Mouse (Mus musculus): ENCODE data around the gene Prom1. TPM values are rescaled to one million over a fixed set of nuclear protein-coding genes. Genes with fewer than 3 reads are reported as not detected.

Prom1 gene
- polyA plus RNA-seq, 1 experiment from 2014 or later = 90.6 TPM

DNA sequence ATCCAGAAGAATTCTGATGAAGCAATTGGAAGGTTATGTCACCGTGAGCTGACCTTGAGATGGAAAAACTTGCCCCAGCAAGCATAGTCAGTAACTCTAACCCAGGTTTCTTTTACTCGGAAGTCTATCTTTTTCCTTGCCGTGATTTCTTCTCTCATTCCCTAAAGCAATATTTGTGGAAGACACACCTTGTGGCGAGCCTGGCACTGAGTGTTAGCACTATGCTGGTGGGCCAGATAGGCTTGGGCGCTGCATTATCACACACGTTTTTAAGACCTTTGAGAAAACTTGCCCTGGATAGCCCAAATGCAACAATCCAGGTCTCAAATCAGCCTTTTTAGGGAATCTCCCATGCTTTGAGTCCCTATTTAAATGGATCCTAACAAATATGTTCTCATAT, 127.7 kb downstream of the Prom1 start:
- ATAC-seq (ENCODE audit: low FRiP score, low TSS enrichment) = no peak
- no peak overlapping the region for H3K4me2 ChIP-seq (replicated peaks; ENCODE audit: low read depth, low read length)
- H3K9ac ChIP-seq (ENCODE audit: low read depth, low read length) = no peak overlapping the region
- H3K27me3 ChIP-seq (ENCODE audit: control insufficient read depth, insufficient read depth, low read length) = no peaks in the 10 kb centered on the region
- no peak overlapping the region for H3K27ac ChIP-seq (ENCODE audit: low read depth, low read length)
- H3K36me3 ChIP-seq (ENCODE audit: control insufficient read depth, insufficient read depth, low read length) = no peaks in the 10 kb centered on the region
- H3K4me3 ChIP-seq (ENCODE audit: low read length) = no peak overlapping the region
- 87% methylated on average over 6 of the region's 6 CpGs for WGBS
- peaks cover 3% of the 10 kb centered on the region; the same call in 1 of the 2 replicates for H3K4me1 ChIP-seq (ENCODE audit: control insufficient read depth, insufficient read depth, low read length)
- no peaks in the 10 kb centered on the region for H3K9me3 ChIP-seq (ENCODE audit: control insufficient read depth, low read length)

DNA sequence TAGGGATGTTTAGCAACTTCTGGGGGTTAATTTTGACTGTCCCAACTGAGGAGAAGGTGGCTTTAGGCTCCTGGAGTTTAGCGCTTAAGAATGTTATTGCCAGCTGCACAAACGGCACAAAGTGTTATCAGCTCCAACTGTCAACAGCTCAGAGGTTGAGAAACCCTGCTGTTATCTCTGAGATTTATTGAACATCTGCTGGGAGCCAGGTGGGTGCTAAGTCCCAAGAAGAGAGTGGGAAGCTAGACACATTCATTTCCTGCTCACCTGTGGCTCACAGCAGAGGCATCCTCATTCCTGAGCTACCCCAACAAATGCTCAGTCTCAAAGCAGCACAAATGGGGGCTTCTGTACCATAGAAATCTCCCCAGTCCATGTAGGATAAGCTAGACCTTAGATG, 130.7 kb downstream of the Prom1 start:
- H3K4me2 ChIP-seq (replicated peaks; ENCODE audit: low read depth, low read length) = no peak overlapping the region
- H3K27ac ChIP-seq (ENCODE audit: low read depth, low read length) = no peak overlapping the region
- H3K36me3 ChIP-seq (ENCODE audit: control insufficient read depth, insufficient read depth, low read length) = no peaks in the 10 kb centered on the region
- no peak overlapping the region for H3K9ac ChIP-seq (ENCODE audit: low read depth, low read length)
- H3K27me3 ChIP-seq (ENCODE audit: control insufficient read depth, insufficient read depth, low read length) = no peaks in the 10 kb centered on the region
- H3K4me3 ChIP-seq (ENCODE audit: low read length) = no peak overlapping the region
- WGBS = 58% methylated on average over 2 of the region's 2 CpGs
- no peaks in the 10 kb centered on the region for H3K4me1 ChIP-seq (ENCODE audit: control insufficient read depth, insufficient read depth, low read length)
- no peaks in the 10 kb centered on the region for H3K9me3 ChIP-seq (ENCODE audit: control insufficient read depth, low read length)
- ATAC-seq (ENCODE audit: low FRiP score, low TSS enrichment) = no peak

DNA sequence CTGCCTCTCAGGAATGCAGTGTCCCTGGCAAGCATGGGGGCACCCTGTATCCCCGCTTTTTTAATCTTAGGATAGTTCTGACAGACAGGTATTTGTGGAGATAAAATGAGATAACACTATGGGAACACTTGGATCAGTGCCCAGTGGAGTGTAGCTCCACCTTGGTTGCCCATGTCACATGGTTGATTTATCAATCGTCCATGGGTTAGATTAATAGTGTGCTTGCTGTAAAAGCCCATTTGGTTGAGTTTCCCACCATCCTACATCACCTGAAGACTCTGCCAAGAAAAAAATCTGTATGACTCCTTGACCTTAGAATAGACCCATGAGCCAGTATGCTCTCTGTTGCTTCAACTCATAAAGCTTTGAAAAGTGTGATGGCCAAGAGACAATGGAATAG, 131.3 kb downstream of the Prom1 start:
- H3K27ac ChIP-seq (ENCODE audit: low read depth, low read length) = no peak overlapping the region
- no peaks in the 10 kb centered on the region for H3K27me3 ChIP-seq (ENCODE audit: control insufficient read depth, insufficient read depth, low read length)
- no peaks in the 10 kb centered on the region for H3K9me3 ChIP-seq (ENCODE audit: control insufficient read depth, low read length)
- WGBS = 80% methylated on average over 2 of the region's 2 CpGs
- no peaks in the 10 kb centered on the region for H3K36me3 ChIP-seq (ENCODE audit: control insufficient read depth, insufficient read depth, low read length)
- ATAC-seq (ENCODE audit: low FRiP score, low TSS enrichment) = no peak
- no peak overlapping the region for H3K9ac ChIP-seq (ENCODE audit: low read depth, low read length)
- H3K4me1 ChIP-seq (ENCODE audit: control insufficient read depth, insufficient read depth, low read length) = no peaks in the 10 kb centered on the region
- H3K4me2 ChIP-seq (replicated peaks; ENCODE audit: low read depth, low read length) = no peak overlapping the region
- H3K4me3 ChIP-seq (ENCODE audit: low read length) = no peak overlapping the region

DNA sequence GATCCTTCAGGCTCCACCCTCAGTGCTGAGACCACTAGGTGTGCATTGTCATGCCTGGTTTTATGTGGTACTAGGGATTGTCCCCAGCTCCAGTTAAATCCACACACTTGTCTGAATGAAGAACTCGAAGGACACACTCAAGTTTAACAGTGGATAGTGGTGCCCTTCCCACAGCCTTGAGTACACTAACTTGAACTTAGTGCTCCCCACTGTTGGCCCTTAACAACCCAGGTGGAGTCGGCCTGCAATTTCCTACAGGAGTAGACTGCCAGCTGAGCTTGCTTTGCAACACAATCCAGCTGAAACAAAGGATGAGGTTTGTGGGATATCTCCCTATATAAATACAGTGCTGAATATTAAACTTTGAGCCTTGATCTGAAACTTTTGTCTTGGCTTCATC, 133.2 kb downstream of the Prom1 start:
- H3K9ac ChIP-seq (ENCODE audit: low read depth, low read length) = no peak overlapping the region
- H3K4me3 ChIP-seq (ENCODE audit: low read length) = no peak overlapping the region
- no peak for ATAC-seq (ENCODE audit: low FRiP score, low TSS enrichment)
- H3K27me3 ChIP-seq (ENCODE audit: control insufficient read depth, insufficient read depth, low read length) = no peaks in the 10 kb centered on the region
- H3K27ac ChIP-seq (ENCODE audit: low read depth, low read length) = no peak overlapping the region
- H3K36me3 ChIP-seq (ENCODE audit: control insufficient read depth, insufficient read depth, low read length) = no peaks in the 10 kb centered on the region
- no peaks in the 10 kb centered on the region for H3K4me1 ChIP-seq (ENCODE audit: control insufficient read depth, insufficient read depth, low read length)
- H3K4me2 ChIP-seq (replicated peaks; ENCODE audit: low read depth, low read length) = no peak overlapping the region
- WGBS = 50% methylated on average over 2 of the region's 2 CpGs
- no peaks in the 10 kb centered on the region for H3K9me3 ChIP-seq (ENCODE audit: control insufficient read depth, low read length)

DNA sequence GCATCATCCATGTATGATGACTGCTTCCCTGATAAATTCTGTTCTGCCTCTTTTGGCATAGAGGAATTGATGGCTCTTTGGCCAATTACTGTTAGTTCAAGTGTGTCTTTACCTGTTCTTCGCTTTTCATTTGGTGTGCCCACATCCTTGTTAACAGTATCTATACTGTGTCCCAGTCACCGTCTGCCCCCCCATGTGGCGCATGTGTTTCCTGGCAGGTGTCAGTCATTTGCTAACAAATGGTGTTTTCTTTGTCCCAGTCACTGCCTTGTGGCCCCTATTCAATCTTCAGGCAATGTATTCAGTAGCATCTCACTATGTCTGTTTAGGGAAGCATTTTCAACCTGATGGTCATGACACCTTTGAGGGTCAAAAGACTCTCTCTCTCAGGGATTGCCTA, 140.8 kb downstream of the Prom1 start:
- ATAC-seq (ENCODE audit: low FRiP score, low TSS enrichment) = no peak

DNA sequence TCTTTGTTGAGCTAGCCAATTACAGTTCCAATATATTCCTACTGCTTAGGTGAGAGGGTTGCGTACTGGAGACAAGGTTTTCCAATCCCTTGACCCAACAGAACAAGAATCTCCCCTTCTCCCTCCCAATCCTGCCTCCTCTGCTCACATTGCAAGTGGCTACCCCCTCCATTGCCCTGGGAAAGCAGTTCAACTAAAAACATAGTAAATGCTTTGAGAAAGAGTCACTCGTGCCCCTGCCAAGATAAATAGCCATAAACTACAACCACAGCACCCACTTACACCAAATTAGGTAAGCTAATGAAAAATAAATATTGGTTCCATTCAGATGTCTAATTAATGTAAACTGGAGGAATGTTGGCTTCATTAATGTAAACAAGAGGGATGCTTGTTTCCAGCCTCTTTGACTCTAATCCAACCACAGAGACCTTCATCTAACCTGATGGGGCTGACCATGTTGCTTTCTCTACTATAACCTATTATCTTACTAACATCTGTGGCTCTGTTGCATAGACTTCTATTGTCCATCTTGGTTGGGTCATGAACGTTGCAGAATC, 141.9 kb downstream of the Prom1 start:
- H3K9ac ChIP-seq (ENCODE audit: low read depth, low read length) = no peak overlapping the region
- no peak overlapping the region for H3K4me3 ChIP-seq (ENCODE audit: low read length)
- H3K4me1 ChIP-seq (ENCODE audit: control insufficient read depth, insufficient read depth, low read length) = no peaks in the 10 kb centered on the region
- H3K27ac ChIP-seq (ENCODE audit: low read depth, low read length) = no peak overlapping the region
- 74% methylated on average over 3 of the region's 3 CpGs for WGBS
- no peak for ATAC-seq (ENCODE audit: low FRiP score, low TSS enrichment)
- no peaks in the 10 kb centered on the region for H3K36me3 ChIP-seq (ENCODE audit: control insufficient read depth, insufficient read depth, low read length)
- H3K4me2 ChIP-seq (replicated peaks; ENCODE audit: low read depth, low read length) = no peak overlapping the region
- H3K9me3 ChIP-seq (ENCODE audit: control insufficient read depth, low read length) = no peaks in the 10 kb centered on the region
- no peaks in the 10 kb centered on the region for H3K27me3 ChIP-seq (ENCODE audit: control insufficient read depth, insufficient read depth, low read length)

More for the DNA sequence above, 140.8 kb downstream of the Prom1 start:
- no peak overlapping the region for H3K4me3 ChIP-seq (ENCODE audit: low read length)
- H3K9me3 ChIP-seq (ENCODE audit: control insufficient read depth, low read length) = no peaks in the 10 kb centered on the region
- 93% methylated on average over 3 of the region's 3 CpGs for WGBS
- no peaks in the 10 kb centered on the region for H3K36me3 ChIP-seq (ENCODE audit: control insufficient read depth, insufficient read depth, low read length)
- no peak overlapping the region for H3K4me2 ChIP-seq (replicated peaks; ENCODE audit: low read depth, low read length)
- no peaks in the 10 kb centered on the region for H3K27me3 ChIP-seq (ENCODE audit: control insufficient read depth, insufficient read depth, low read length)
- H3K27ac ChIP-seq (ENCODE audit: low read depth, low read length) = no peak overlapping the region
- H3K4me1 ChIP-seq (ENCODE audit: control insufficient read depth, insufficient read depth, low read length) = no peaks in the 10 kb centered on the region
- H3K9ac ChIP-seq (ENCODE audit: low read depth, low read length) = no peak overlapping the region

DNA sequence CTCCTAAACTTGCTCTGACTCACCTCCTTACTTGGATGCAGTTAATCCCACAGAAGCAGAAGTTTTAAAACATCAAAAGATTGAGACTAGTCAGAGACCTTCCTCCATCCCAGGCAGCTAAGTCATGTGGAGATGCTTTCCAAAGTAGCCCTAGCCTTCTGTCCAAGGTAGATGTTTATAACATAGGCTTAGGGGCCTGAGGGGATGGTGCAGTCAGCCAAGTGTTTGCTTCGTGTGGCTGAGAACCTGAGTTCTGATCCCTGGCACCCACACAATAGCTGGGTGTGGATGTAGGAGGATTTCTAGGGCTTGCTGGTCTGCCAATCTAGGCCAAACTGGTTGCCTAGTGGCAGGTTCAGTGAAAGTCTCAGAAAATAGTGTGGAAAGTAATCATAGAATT, 148.6 kb downstream of the Prom1 start:
- WGBS = 65% methylated on average over 1 of the region's 1 CpGs
- Histone ChIP-seq H3K27ac (ENCODE audit: low read depth, low read length) (no peak overlapping the region), H3K4me2 (replicated peaks; ENCODE audit: low read depth, low read length) (no peak overlapping the region), H3K4me3 (ENCODE audit: low read length) (no peak overlapping the region), H3K27me3 (ENCODE audit: control insufficient read depth, insufficient read depth, low read length) (no peaks in the 10 kb centered on the region), H3K4me1 (ENCODE audit: control insufficient read depth, insufficient read depth, low read length) (no peaks in the 10 kb centered on the region), H3K9me3 (ENCODE audit: control insufficient read depth, low read length) (no peaks in the 10 kb centered on the region), H3K36me3 (ENCODE audit: control insufficient read depth, insufficient read depth, low read length) (no peaks in the 10 kb centered on the region), H3K9ac (ENCODE audit: low read depth, low read length) (no peak overlapping the region)
- no peak for ATAC-seq (ENCODE audit: low FRiP score, low TSS enrichment)

DNA sequence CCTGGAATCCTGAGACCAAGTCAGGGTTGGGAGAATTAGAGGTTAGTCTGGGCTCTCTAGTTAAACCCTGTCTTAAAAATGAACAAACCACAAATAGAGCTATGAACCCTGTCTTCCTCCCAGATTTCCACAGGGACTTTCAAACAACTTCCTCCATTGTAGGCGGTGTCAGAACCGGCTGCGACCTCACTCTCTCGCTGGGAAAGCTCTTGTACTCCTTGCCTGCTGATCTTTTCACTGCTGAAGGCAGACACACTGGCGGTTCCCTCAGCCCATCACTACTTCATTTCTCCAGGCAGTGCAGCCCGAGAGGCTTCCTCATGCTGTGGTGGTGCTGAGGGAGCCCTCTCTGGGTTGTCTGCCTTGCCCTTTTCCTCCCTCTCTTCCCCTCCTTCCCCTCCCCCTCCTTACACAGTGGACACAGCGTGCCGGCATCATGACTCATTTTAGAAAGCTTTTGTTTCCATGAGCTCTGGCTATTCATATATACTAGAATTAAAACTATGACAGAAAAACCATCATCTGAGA, 153.0 kb downstream of the Prom1 start:
- ATAC-seq (ENCODE audit: low FRiP score, low TSS enrichment) = peak; percentile 40; the same call in 1 of the 2 replicates
- H3K9ac ChIP-seq (ENCODE audit: low read depth, low read length) = peak overlapping the region; percentile 5; the same call in 1 of the 2 replicates
- H3K4me2 ChIP-seq (replicated peaks; ENCODE audit: low read depth, low read length) = peak overlapping the region; percentile 48
- no peaks in the 10 kb centered on the region for H3K9me3 ChIP-seq (ENCODE audit: control insufficient read depth, low read length)
- H3K27ac ChIP-seq (ENCODE audit: low read depth, low read length) = peak overlapping the region; percentile 67
- no peaks in the 10 kb centered on the region for H3K27me3 ChIP-seq (ENCODE audit: control insufficient read depth, insufficient read depth, low read length)
- 0 out of 2 replicates have a peak, but pooled peaks cover 5% of the 10 kb centered on the region for H3K4me1 ChIP-seq (ENCODE audit: control insufficient read depth, insufficient read depth, low read length)
- H3K4me3 ChIP-seq (ENCODE audit: low read length) = peak overlapping the region; percentile 30; the same call in 1 of the 2 replicates
- H3K36me3 ChIP-seq (ENCODE audit: control insufficient read depth, insufficient read depth, low read length) = no peaks in the 10 kb centered on the region
- WGBS = 2% methylated on average over 8 of the region's 8 CpGs

DNA sequence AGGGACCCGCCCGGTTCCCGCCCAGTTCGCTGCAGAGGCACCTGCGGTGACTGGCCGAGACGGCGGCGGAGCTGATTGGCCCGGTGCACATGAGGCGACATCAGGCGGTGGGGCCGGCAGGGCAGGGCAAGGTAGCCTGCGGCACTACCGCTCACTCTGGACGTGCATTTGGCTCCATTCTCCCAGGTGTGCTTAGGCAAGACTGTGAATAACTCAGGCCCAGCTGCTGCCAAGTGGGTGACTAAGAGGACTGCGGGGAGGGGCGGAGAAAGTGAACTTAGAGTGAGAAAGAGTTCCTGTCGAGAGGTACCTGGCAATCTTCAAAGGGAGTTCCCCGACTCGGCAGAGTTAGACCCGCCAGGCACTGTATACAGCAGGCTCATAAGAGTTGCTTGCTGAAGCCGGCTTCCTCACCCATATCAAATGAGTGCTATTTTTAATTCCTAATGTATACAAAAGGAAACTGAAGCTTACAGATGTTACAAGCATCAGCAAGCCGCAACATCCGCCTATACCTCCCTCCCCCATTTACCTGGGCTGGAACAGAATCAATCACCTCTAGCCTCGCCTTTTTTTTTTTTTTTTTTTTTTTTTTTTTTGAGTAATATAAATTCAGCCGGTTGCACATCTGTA, 153.6 kb downstream of the Prom1 start:
- Histone ChIP-seq H3K27me3 (ENCODE audit: control insufficient read depth, insufficient read depth, low read length) (no peaks in the 10 kb centered on the region), H3K4me1 (ENCODE audit: control insufficient read depth, insufficient read depth, low read length) (0 out of 2 replicates have a peak, but pooled peaks cover 5% of the 10 kb centered on the region), H3K27ac (ENCODE audit: low read depth, low read length) (peak overlapping the region; percentile 67), H3K9ac (ENCODE audit: low read depth, low read length) (0 out of 2 replicates have a peak overlapping the region, but pooled peaks have one; percentile 5), H3K4me3 (ENCODE audit: low read length) (peak overlapping the region; percentile 30), H3K9me3 (ENCODE audit: control insufficient read depth, low read length) (no peaks in the 10 kb centered on the region), H3K36me3 (ENCODE audit: control insufficient read depth, insufficient read depth, low read length) (no peaks in the 10 kb centered on the region), H3K4me2 (replicated peaks; ENCODE audit: low read depth, low read length) (peak overlapping the region; percentile 48)
- ATAC-seq (ENCODE audit: low FRiP score, low TSS enrichment) = peak; percentile 95
- WGBS = under 1% methylated on average over 27 of the region's 27 CpGs

Measured in kidney, embryonic 14.5 days (tissue).